Mouse (Mus musculus): ENCODE measurements around the gene Mrpl11.

DNA sequence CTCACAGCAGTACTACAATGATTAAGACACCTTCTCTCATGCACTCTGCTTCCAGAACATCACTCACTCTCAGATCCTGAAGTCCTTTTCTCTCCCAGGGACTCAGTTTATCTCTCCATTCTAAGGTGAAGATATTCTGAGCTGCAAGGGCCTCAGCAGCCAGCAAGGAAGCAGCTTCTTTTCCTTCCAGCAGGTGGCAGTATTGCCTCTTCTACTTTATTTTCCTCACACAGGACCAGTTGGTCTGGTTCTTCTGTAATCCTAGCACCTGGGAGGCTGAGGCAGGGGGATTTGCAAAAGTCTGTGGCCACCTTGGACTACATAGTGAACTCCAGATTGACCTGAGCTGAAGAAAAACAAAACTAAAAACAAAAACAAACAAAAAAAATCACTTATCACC is 19.8 kb downstream of the Mrpl11 start:
- no peak for TF ChIP-seq POLR2A (IDR thresholded peaks at IDR 0.05; ENCODE audit: low read depth, low read length)
- peak; percentile 77 to 93 for TF ChIP-seq CTCF (conservative IDR thresholded peaks at IDR 0.05 in 1 of 2, IDR thresholded peaks at IDR 0.05 in 1 of 2; ENCODE audit: low read depth in 2 of 2, low read length in 2 of 2)
- no peak for TF ChIP-seq E2F4 (IDR thresholded peaks at IDR 0.05; ENCODE audit: insufficient replicate concordance, low read depth, low read length)
- TF ChIP-seq EP300 (IDR thresholded peaks at IDR 0.05; ENCODE audit: low read length): no peak
- no peak; the same call in 1 of the 2 replicates for TF ChIP-seq ZC3H11A (IDR thresholded peaks at IDR 0.05; ENCODE audit: low read depth, low read length)
- no peak for TF ChIP-seq TCF12 (IDR thresholded peaks at IDR 0.05; ENCODE audit: low read depth, low read length)
